Mouse (Mus musculus) E14TG2a.4 (cell line): Measurements from ENCODE around the gene Irf2bpl.

Experiments
- H3K27me3 ChIP-seq: 2 replicates; pipeline ENCODE4 v1.6.1; 2014; ENCODE audit warnings: low read length, control low read depth; ENCODE audit not compliant: insufficient read depth
- H3K36me3 ChIP-seq: 2 replicates; pipeline ENCODE4 v1.6.1; 2014; ENCODE audit warnings: low read length, control low read depth; ENCODE audit not compliant: insufficient read depth
- H3K4me1 ChIP-seq: replicated peaks from 2 replicates; pipeline ENCODE4 v1.6.1; 2014; ENCODE audit warnings: low read depth, low read length, control low read depth
- H3K4me3 ChIP-seq: replicated peaks from 2 replicates; pipeline ENCODE4 v1.5.1; 2014; ENCODE audit warnings: mild to moderate bottlenecking, low read length
- H3K9me3 ChIP-seq: 2 replicates; pipeline ENCODE4 v1.6.1; 2014; ENCODE audit warnings: low read length, control low read depth
- CTCF ChIP-seq: conservative IDR thresholded peaks from 2 replicates; pipeline ENCODE4 v1.5.1; 2014; ENCODE audit warnings: low read length
- NANOG ChIP-seq: IDR thresholded peaks from 2 replicates; pipeline ENCODE4 v1.6.1; 2014; ENCODE audit warnings: borderline replicate concordance, low read length, mixed read lengths
- POU5F1 ChIP-seq: IDR thresholded peaks from 2 replicates; pipeline ENCODE4 v1.6.1; 2014; ENCODE audit warnings: low read length, borderline replicate concordance

The Irf2bpl gene

DNA sequence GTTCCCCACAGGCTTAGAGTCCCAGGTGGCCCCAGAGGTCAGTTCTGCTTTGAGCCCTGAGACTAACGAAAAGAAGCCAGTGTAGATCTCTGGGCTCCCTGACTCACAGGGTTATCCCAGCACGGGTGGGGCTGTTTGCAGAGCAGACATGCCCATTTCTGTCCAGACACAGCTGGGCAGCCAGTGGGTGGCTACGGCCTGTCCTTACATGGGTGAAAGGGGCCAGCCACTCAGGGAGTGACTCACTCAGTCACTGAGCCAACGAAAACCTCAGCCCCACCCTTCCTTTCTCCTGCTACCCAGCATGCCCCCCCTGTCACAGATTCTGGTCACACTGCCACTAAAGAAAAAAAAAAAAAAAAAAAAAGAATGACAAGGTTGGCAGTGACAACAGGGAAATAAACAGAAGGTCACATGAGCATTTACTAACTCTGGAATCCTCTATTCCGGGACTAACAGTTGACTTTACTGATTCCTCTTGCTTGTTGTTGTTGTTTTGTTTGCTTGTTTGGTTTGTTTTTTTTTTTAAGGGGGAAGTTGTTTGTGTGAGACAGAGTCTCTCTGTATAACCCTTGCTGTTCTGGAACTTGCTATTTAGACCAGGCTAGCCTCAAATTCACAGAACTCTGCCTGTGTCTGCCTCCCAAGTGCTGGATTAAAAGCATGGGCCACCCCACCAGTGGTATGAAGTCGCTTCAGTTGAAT lies 50.7 kb downstream of the Irf2bpl start:
- H3K36me3 ChIP-seq: no peaks in the 10 kb centered on the region
- no peaks in the 10 kb centered on the region for H3K9me3 ChIP-seq
- TF ChIP-seq CTCF: no peak
- no peak for TF ChIP-seq NANOG
- no peak for TF ChIP-seq POU5F1
- peak overlapping the region; percentile 69; the same call in 1 of the 2 replicates for H3K4me3 ChIP-seq
- no peaks in the 10 kb centered on the region for H3K27me3 ChIP-seq
- H3K4me1 ChIP-seq: peaks cover 95% of the 10 kb centered on the region

GRCm38 (mm10) chr12:86832551-86833182 lies 51.9 kb downstream of the Irf2bpl start:
- Histone ChIP-seq H3K9me3 (0 out of 2 replicates have a peak, but pooled peaks cover 1% of the 10 kb centered on the region), H3K4me1 (peaks cover 83% of the 10 kb centered on the region), H3K4me3 (peak overlapping the region; percentile 69), H3K36me3 (no peaks in the 10 kb centered on the region), H3K27me3 (no peaks in the 10 kb centered on the region)
- TF ChIP-seq POU5F1: no peak
- no peak for TF ChIP-seq CTCF
- TF ChIP-seq NANOG: no peak

GRCm38 (mm10) chr12:86831591-86832550 lies 52.7 kb downstream of the Irf2bpl start:
- Histone ChIP-seq H3K4me1 (peaks cover 80% of the 10 kb centered on the region), H3K27me3 (no peaks in the 10 kb centered on the region), H3K9me3 (peaks cover 9% of the 10 kb centered on the region), H3K36me3 (peaks cover 8% of the 10 kb centered on the region), H3K4me3 (peak overlapping the region; percentile 69)
- TF ChIP-seq CTCF (no peak), POU5F1 (no peak), NANOG (no peak)
